Mouse (Mus musculus) monocyte, adult 59 days (primary cell): ENCODE data around the gene Taf13. TPM values are rescaled to one million over a fixed set of nuclear protein-coding genes. Genes with fewer than 3 reads are reported as not detected.

Experiments
- total RNA-seq, 2 experiments: library from RNA; stranded (reverse); gene quantifications; one replicate each; pipeline ENCODE4 v1.2.4; 2023

The Taf13 gene
- 10 to 100 TPM; 24.1 to 30.4 TPM for total RNA-seq

DNA sequence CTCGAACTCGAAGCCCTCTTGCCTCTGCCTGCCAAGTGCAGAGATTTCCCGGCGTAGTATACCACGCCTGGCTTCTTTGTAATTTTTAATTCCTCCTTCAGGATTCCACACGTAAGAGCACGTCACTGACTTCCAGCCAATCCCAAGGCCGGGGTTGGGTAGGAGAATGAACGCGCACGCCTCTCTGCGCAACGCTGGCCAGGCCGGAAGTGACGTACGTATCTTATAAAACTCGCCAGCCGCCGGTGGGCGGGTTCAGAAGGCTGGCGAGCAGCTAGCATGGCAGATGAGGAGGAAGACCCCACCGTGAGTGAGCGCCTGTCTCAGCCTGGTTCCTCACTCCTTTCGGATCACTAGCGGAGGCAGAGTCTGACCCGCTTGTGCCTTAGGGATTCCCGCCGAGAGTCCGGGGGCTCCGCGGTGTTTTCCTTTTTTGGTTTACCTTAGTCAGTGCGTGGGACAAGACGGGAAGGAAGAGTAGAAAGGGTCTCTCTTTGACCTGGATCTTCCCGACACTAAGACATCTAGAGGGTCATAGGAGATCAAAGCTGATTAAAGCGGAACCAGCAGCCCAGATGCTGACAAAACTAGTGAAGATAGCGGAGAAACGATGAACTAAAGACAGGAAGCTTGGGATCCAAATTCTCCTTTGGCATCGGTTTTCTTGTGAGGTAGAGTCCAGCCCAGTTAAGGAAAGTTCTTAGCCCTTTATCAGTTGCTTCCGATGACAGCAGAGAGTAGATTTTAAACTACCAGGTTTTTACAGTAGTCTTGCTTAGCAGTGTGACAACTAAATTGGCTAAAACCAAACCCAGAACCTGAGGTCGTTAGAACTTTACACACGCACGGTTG lies at the start of gene Taf13:
Taf13 (plus strand) TSS at position 256 of the 852 bp plus-strand sequence.

DNA sequence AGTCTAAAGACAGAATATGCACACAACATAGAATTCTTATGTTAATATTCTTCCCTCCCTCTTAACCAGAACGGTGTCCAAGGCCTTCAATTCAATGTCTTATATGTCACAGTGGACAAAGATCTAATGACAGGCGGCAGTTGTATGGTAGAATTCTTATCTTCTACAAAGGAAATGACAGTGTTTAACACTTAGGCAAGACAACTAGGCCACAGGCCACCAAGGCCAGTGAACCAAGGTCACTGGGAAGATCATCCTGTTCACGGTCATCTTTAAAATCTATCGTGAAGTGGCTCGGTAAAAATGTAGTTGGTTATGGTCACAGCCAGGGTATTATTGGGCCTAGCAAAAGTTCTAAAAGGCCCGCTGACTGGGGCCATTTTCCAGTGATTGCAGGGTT lies 37.5 kb upstream of the Taf13 start, which contains the start of gene 1700013F07Rik:
1700013F07Rik (plus strand) TSS at position 200 of the 400 bp plus-strand sequence.

GRCm38 (mm10) chr3:108536517-108537260 lies 34.8 kb upstream of the Taf13 start, which contains the start of gene 5330417C22Rik:
Gene 5330417C22Rik (minus strand): TSS chr3:108536536.

GRCm38 (mm10) chr3:108562133-108562730 lies 9.3 kb upstream of the Taf13 start, which contains the start of gene Tmem167b:
Gene Tmem167b (minus strand): TSS chr3:108562466.

GRCm38 (mm10) chr3:108590786-108591529 lies 19.5 kb downstream of the Taf13 start, which contains the start of gene Wdr47:
Gene Wdr47 (plus strand): TSS chr3:108591279.

Other genes starting within 250 kb of the Taf13 start
- gene Mybphl, start 206.8 kb upstream of the Taf13 start, total RNA-seq = not detected
- gene Psrc1, start 187.9 kb upstream of the Taf13 start, total RNA-seq = 1 to 10 TPM in 1 of 2 experiments, under 1 TPM in 1; 0.76 to 2.1 TPM
- gene Celsr2, start 156.1 kb upstream of the Taf13 start, total RNA-seq = 1 to 10 TPM; 1.0 to 1.8 TPM
- gene Sars, start 126.5 kb upstream of the Taf13 start, total RNA-seq = 10 to 100 TPM; 78.4 to 82.3 TPM
- not detected for gene 1700013F07Rik, start 37.5 kb upstream of the Taf13 start, total RNA-seq
- not detected for gene 5330417C22Rik, start 35.2 kb upstream of the Taf13 start, total RNA-seq
- gene Tmem167b, start 9.2 kb upstream of the Taf13 start, total RNA-seq = 10 to 100 TPM; 36.9 to 38.4 TPM
- gene Wdr47, start 19.6 kb downstream of the Taf13 start, total RNA-seq = 10 to 100 TPM in 1 of 2 experiments, 1 to 10 TPM in 1; 8.2 to 18.8 TPM
- 10 to 100 TPM; 32.7 to 36.7 TPM for gene Clcc1, start 82.2 kb downstream of the Taf13 start, total RNA-seq
- gene Gpsm2, start 150.6 kb downstream of the Taf13 start, total RNA-seq = 10 to 100 TPM in 1 of 2 experiments, 1 to 10 TPM in 1; 5.6 to 12.1 TPM
- not detected for gene Aknad1, start 168.0 kb downstream of the Taf13 start, total RNA-seq